Mouse (Mus musculus) intestine, embryonic 16.5 days (tissue): ENCODE results near the gene Ap4m1. TPM values are rescaled to one million over a fixed set of nuclear protein-coding genes. Genes with fewer than 3 reads are reported as not detected.

Source experiments
- ATAC-seq: fragments of 200-750 bp; cut with Nextera tagmentation; 2 replicates; pipeline ENCODE4 v1.8.0; 2017; ENCODE audit warnings: moderate TSS enrichment, moderate library complexity
- H3K27ac ChIP-seq: fragments of 300-500 bp; sonication (generic); 2 replicates; pipeline ENCODE4 v1.5.1; 2014; ENCODE audit warnings: mild to moderate bottlenecking, low read length
- H3K27me3 ChIP-seq: fragments of 300-500 bp; sonication (generic); replicated peaks from 2 replicates; pipeline ENCODE4 v1.6.1; 2014; ENCODE audit warnings: low read length, control low read depth, mixed read lengths; ENCODE audit not compliant: control insufficient read depth, insufficient read depth
- H3K36me3 ChIP-seq: fragments of 300-500 bp; sonication (generic); 2 replicates; pipeline ENCODE4 v1.6.1; 2014; ENCODE audit warnings: low read length, control low read depth; ENCODE audit not compliant: control insufficient read depth, insufficient read depth
- H3K4me1 ChIP-seq: fragments of 300-500 bp; sonication (generic); 2 replicates; pipeline ENCODE4 v1.6.1; 2014; ENCODE audit warnings: low read length, control low read depth, mixed read lengths; ENCODE audit not compliant: control insufficient read depth, insufficient read depth
- H3K4me2 ChIP-seq: fragments of 300-500 bp; sonication (generic); 2 replicates; pipeline ENCODE4 v1.6.1; 2014; ENCODE audit warnings: low read depth, low read length, control low read depth
- H3K4me3 ChIP-seq: fragments of 300-500 bp; sonication (generic); 2 replicates; pipeline ENCODE4 v1.5.1; 2014; ENCODE audit warnings: mild to moderate bottlenecking, low read length
- H3K9ac ChIP-seq: fragments of 300-500 bp; sonication (generic); 2 replicates; pipeline ENCODE4 v1.6.1; 2014; ENCODE audit warnings: low read depth, low read length
- H3K9me3 ChIP-seq: fragments of 300-500 bp; sonication (generic); 2 replicates; pipeline ENCODE4 v1.6.1; 2016; ENCODE audit warnings: low read length, control low read depth; ENCODE audit not compliant: control insufficient read depth
- WGBS: fragments of 180-500 bp; shearing (Covaris S2); extraction: QIAGEN DNeasy Blood & Tissue Kit; methylation state at CpG from one replicate; pipeline ENCODE4 v1.1.7; 2014; 5-methylcytosine and 5-hydroxymethylcytosine counted together
- polyA plus RNA-seq: library from polyadenylated mRNA; unstranded; fragments of >200 nt; fragmentation: Nextera tagmentation; extraction: Ambion mirVana; gene quantifications from 2 replicates; pipeline ENCODE4 v1.2.1, GENCODE M21; 2015

Ap4m1 gene
- polyA plus RNA-seq, 1 experiment from 2014 or later: 17.1 TPM

DNA sequence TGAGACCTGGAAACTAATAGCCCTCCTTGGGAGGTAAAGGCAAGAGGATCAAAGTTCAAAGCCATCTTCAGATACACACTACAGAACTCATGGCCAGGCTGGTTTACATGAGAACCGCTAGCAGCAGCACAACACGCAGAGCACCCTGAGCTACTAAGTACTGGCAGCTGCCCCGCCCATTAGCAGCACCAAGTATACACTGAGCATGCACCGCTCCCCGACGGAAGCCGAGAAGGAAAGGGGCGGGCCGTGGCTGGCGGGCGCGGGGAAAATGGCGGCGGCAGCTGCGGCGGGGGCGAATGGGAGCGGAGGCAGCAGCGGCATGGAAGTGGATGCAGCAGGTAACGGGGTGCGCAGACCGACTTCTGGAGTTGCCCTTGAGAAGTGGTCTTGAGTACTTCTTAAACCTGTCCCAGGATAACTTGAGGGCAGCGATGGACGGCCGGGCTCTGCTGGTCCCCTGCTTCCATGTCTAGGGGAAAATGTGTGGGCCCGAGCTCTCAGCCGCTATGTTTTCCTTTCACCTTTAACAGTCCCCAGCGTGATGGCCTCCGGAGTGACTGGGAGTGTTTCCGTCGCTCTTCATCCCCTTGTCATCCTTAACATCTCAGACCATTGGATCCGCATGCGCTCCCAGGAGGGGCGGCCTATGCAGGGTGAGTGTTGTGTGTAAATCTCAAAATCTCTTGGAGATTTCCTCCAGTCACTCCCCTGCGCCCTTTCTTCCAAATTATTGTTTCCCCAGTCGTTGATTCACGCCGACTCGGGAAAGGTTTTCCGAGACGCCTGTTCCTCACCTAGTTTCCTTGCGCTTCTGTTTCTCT is 10.7 kb upstream of the Ap4m1 start, which contains the start of gene Cops6:
Gene Cops6, plus strand, starts transcription at position 230 of the 824 bp plus-strand sequence.
- Histone ChIP-seq H3K4me1 (peaks cover 12% of the 10 kb centered on the region), H3K9me3 (no peaks in the 10 kb centered on the region), H3K36me3 (peaks cover 14% of the 10 kb centered on the region), H3K4me3 (peak within 1 kb of the TSS; percentile 74), H3K4me2 (peak within 1 kb of the TSS; percentile 66), H3K27ac (peak within 1 kb of the TSS; percentile 65), H3K27me3 (no peaks in the 10 kb centered on the region), H3K9ac (peak within 1 kb of the TSS; percentile 91)
- peak; percentile 95 for ATAC-seq
- 0% methylated on average over 42 of the region's 42 CpGs for WGBS

DNA sequence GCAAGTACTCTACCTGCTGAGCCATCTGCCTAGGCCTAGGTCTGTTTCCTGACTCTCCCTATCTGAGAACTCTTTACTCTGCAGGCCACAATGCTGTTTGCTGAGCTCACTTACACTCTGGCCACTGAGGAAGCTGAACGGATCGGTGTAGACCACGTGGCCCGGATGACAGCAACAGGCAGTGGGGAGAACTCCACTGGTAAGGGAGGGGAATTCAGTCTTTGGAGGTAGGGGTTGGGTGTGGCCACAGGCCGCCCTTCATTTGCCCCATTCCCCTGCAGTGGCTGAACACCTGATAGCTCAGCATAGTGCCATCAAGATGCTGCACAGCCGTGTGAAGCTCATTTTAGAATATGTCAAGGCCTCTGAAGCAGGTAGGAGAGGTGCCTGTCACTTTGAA is 8.8 kb upstream of the Ap4m1 start:
- WGBS: 65% methylated on average over 6 of the region's 6 CpGs
- H3K4me1 ChIP-seq: peaks cover 12% of the 10 kb centered on the region

DNA sequence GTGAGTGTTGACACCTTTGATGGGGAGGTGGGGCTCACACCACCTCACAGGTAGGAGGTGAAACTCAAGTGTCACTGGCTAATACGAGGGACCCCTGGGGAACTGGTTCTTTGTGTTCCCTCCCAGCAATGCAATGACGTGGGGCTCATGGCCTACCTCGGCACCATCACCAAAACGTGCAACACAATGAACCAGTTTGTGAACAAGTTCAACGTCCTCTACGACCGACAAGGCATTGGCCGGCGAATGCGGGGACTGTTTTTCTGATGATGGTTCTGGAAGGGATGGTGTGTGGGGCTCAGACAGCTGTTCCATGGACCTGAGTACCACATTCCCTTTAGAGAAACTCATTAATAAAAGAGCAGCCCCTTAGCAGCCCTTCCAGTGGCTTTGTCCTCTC is 8.2 kb upstream of the Ap4m1 start:
- peaks cover 28% of the 10 kb centered on the region for H3K36me3 ChIP-seq
- H3K4me3 ChIP-seq: no peak overlapping the region
- H3K27ac ChIP-seq: no peak overlapping the region
- peaks cover 12% of the 10 kb centered on the region for H3K4me1 ChIP-seq
- H3K9ac ChIP-seq: no peak overlapping the region
- no peaks in the 10 kb centered on the region for H3K9me3 ChIP-seq
- no peaks in the 10 kb centered on the region for H3K27me3 ChIP-seq
- no peak overlapping the region for H3K4me2 ChIP-seq
- WGBS: 66% methylated on average over 10 of the region's 10 CpGs
- no peak for ATAC-seq

More for the DNA sequence above, 8.8 kb upstream of the Ap4m1 start:
- H3K4me3 ChIP-seq: no peak overlapping the region
- no peak overlapping the region; the same call in 1 of the 2 replicates for H3K9ac ChIP-seq
- H3K27me3 ChIP-seq: no peaks in the 10 kb centered on the region
- H3K27ac ChIP-seq: no peak overlapping the region
- H3K9me3 ChIP-seq: no peaks in the 10 kb centered on the region
- no peak for ATAC-seq
- H3K36me3 ChIP-seq: peaks cover 28% of the 10 kb centered on the region
- H3K4me2 ChIP-seq: no peak overlapping the region

DNA sequence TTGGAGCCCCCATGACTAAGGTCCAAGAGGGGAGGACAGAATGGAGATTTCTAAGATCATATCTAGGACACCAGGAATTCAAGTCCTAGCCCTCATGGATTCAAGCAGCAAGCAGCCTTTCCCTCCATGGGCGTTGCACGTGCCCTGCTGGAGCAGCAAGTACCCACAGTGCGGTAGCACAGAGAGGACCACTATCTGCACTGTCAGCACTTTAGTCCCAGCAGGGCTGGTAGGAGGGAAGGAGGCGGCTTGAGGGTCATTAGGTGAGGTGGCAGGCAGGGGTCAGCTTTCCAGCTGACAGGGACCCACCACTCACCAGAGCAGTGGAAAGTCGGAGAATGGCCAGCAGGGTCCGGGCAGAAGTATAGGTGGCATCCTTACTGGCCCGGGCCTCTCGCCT is 6.2 kb upstream of the Ap4m1 start:
- H3K9ac ChIP-seq: no peak overlapping the region
- no peak overlapping the region for H3K4me3 ChIP-seq
- 84% methylated on average over 8 of the region's 8 CpGs for WGBS
- H3K4me2 ChIP-seq: no peak overlapping the region
- H3K4me1 ChIP-seq: peaks cover 16% of the 10 kb centered on the region
- ATAC-seq: no peak
- no peaks in the 10 kb centered on the region for H3K9me3 ChIP-seq
- peaks cover 28% of the 10 kb centered on the region for H3K36me3 ChIP-seq
- no peaks in the 10 kb centered on the region for H3K27me3 ChIP-seq
- no peak overlapping the region for H3K27ac ChIP-seq

DNA sequence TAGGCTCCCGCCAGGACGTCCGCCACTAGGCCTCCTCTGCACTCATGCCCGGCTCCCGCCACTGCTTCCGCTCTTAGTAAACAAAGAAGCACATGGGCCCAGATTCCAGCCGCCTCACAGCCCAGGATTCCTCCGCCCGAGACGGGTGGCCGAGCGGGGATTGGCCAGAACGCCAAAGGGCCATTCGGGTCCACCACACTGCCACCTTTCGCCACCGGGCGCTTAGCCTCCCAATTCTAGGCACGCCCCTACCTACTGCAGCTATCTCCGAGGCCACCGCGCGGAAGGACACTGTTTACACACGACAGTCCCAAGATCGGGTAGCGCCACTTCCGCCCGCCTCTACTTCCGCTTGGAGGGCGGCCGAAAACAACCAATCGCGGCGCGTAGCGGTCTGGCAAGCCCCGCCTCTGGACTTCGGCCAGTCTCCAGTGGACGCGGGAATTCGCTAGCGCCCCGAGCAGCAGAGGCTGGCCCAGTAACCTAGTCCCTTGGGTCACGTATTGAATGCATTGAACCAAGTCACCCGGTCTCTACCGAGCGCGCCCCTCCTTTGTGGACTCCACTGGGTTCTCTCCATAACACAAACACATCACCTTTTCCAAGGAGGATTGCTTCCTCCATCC is 753 bp upstream of the Ap4m1 start:
- Histone ChIP-seq H3K36me3 (peaks cover 19% of the 10 kb centered on the region), H3K27ac (peak overlapping the region; percentile 96), H3K4me2 (peak overlapping the region; percentile 79), H3K9ac (peak overlapping the region; percentile 80), H3K27me3 (no peaks in the 10 kb centered on the region), H3K9me3 (no peaks in the 10 kb centered on the region), H3K4me3 (peak overlapping the region; percentile 82), H3K4me1 (peaks cover 11% of the 10 kb centered on the region)
- peak; percentile 89 for ATAC-seq
- WGBS: under 1% methylated on average over 47 of the region's 47 CpGs

DNA sequence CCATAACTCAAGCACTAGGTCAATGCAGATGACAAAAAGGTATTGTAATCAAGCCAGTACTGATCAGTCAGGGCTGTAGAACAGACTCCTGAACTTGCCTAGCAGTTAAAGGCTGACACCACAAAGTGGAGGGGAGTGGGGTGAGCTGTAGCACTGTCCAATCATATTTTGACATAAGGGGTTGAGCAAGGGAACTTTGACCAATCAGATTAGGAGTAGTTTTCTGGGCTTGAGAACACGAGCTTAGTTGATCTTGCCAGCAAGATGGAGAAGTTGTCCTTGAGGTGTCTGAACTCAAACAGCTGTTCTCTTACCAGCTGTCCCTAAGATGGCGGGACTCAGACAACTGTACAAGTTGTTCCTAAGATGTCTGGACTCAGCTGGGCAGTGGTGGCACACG is 1.4 kb downstream of the Ap4m1 start:
- H3K9ac ChIP-seq: no peak overlapping the region
- H3K4me3 ChIP-seq: no peak overlapping the region
- ATAC-seq: no peak
- peaks cover 17% of the 10 kb centered on the region for H3K36me3 ChIP-seq
- WGBS: 65% methylated on average over 3 of the region's 3 CpGs
- no peak overlapping the region for H3K4me2 ChIP-seq
- no peak overlapping the region for H3K27ac ChIP-seq
- peaks cover 11% of the 10 kb centered on the region for H3K4me1 ChIP-seq
- H3K9me3 ChIP-seq: no peaks in the 10 kb centered on the region
- no peaks in the 10 kb centered on the region for H3K27me3 ChIP-seq

DNA sequence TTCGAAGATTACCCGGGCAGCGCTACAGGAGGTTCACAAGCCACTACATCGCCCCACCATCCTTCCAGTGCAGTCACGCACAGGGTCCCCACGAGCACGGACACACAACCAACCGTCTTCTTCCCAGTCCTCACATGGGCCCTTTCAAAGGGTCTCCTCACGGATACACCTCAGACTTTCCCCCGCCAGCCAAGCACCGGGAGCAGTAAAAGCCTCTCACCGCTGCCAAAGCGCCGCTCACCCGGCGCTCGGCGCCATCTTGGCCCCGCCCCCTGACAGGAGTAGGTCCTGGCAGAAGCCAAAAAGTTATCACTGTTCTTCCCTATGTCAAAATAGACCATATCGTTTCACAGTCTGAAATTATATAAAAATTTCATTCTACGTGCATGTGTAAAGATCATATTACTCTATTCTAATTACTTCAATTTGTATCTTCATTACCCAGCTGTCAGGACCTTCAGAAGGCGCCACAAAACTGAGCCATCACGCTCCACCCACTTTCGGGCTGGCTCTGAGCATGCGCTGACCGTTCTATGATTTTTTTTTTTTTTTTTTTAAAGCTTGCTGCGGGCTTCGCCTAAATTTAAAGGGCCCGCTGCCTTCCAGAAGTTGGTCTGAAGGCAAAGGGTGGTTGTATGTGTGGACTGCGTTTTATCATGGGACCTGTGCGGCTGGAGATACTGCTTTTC is 15.3 kb downstream of the Ap4m1 start, which contains the start of the genes Taf6 and Cnpy4:
Gene Taf6, minus strand, starts transcription at position 502 of the 689 bp plus-strand sequence.
Gene Cnpy4, plus strand, starts transcription at position 536 of the 689 bp plus-strand sequence.
- peak within 1 kb of the TSS; percentile 84 for H3K4me2 ChIP-seq
- peak within 1 kb of the TSS; percentile 79 for H3K4me3 ChIP-seq
- H3K27ac ChIP-seq: peak within 1 kb of the TSS; percentile 46
- peaks cover 5% of the 10 kb centered on the region; the same call in 1 of the 2 replicates for H3K36me3 ChIP-seq
- peak within 1 kb of the TSS; percentile 81 for H3K9ac ChIP-seq
- no peaks in the 10 kb centered on the region for H3K9me3 ChIP-seq
- under 1% methylated on average over 31 of the region's 31 CpGs for WGBS
- ATAC-seq: peak; percentile 89
- peaks cover 12% of the 10 kb centered on the region; the same call in 1 of the 2 replicates for H3K4me1 ChIP-seq
- H3K27me3 ChIP-seq: no peaks in the 10 kb centered on the region

DNA sequence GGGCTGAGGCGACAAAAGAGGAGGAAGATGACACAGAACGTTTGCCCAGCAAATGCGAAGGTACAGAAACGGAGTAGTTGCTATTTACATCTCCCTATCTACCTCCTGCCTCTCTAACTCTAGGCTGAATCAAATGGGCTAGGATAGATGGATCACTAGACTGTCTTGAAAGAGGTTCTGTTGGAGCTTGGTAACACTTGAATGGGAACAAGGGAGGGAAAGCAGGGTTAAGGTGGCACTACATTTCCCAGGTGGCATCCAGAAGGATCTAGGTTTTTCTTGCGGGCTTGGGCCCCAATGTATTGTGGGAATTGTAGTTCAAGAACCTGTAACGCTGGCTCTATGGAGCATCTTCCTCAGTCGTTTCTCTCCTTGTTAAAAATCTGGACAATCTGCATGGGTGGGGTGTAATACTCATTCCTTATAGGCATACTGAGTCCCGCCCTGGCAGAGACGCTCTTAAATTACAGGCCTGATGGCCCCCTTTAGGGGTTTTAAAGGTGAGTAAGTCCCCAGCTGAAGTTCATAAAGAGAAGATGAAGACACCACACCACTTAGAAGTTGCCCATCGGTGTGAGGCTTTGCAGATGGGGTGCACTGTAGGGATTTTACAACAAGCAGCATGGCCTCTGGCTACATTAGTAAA is 16.0 kb downstream of the Ap4m1 start:
- Histone ChIP-seq H3K4me3 (peak overlapping the region; percentile 79), H3K27me3 (no peaks in the 10 kb centered on the region), H3K27ac (0 out of 2 replicates have a peak overlapping the region, but pooled peaks have one; percentile 25), H3K4me2 (peak overlapping the region; percentile 55), H3K4me1 (peaks cover 12% of the 10 kb centered on the region; the same call in 1 of the 2 replicates), H3K9me3 (no peaks in the 10 kb centered on the region), H3K36me3 (no peaks in the 10 kb centered on the region), H3K9ac (peak overlapping the region; percentile 69)
- peak; percentile 90 for ATAC-seq
- 0% methylated on average over 10 of the region's 10 CpGs for WGBS
